Mouse (Mus musculus) heart, embryonic 14.5 days (tissue): ENCODE results near the gene Kantr. TPM values are rescaled to one million over a fixed set of nuclear protein-coding genes. Genes with fewer than 3 reads are reported as not detected.

ENCODE experiments used
- ATAC-seq: fragments of 200-750 bp; cut with Nextera tagmentation; 2 replicates; pipeline ENCODE4 v1.8.0; 2017; ENCODE audit warnings: low read depth, moderate TSS enrichment; ENCODE audit not compliant: insufficient number of reproducible peaks, insufficient read depth, low FRiP score
- H3K27ac ChIP-seq, 2 experiments: fragments of 200-500 bp in 1 of 2; fragments of 300-500 bp in 1 of 2; sonication (generic) in 1 of 2; replicated peaks in 1 of 2; 2 replicates each; pipeline ENCODE4 v1.5.1; 2012 to 2014; ENCODE audit warnings: low read depth in 2 of 2, low read length in 2 of 2, control low read depth in 1 of 2, mild to moderate bottlenecking in 1 of 2, mixed read lengths in 1 of 2; ENCODE audit not compliant: control insufficient read depth in 1 of 2, insufficient read depth in 1 of 2
- H3K27me3 ChIP-seq: fragments of 300-500 bp; sonication (generic); 2 replicates; pipeline ENCODE4 v1.6.1; 2014; ENCODE audit warnings: mild to moderate bottlenecking, low read length, control low read depth; ENCODE audit not compliant: control insufficient read depth, insufficient read depth
- H3K36me3 ChIP-seq: fragments of 300-500 bp; sonication (generic); 2 replicates; pipeline ENCODE4 v1.6.1; 2014; ENCODE audit warnings: mild to moderate bottlenecking, control low read depth, low read length, mixed read lengths; ENCODE audit not compliant: control insufficient read depth, insufficient read depth
- H3K4me1 ChIP-seq, 2 experiments: fragments of 200-500 bp in 1 of 2; fragments of 300-500 bp in 1 of 2; sonication (generic) in 1 of 2; 2 replicates each; pipeline ENCODE4 v1.6.1; 2012 to 2014; ENCODE audit warnings: low read length in 2 of 2, control low read depth in 1 of 2, mixed read lengths in 1 of 2; ENCODE audit not compliant: control insufficient read depth in 2 of 2, insufficient read depth in 2 of 2
- H3K4me2 ChIP-seq: fragments of 300-500 bp; sonication (generic); 2 replicates; pipeline ENCODE4 v1.6.1; 2014; ENCODE audit warnings: mild to moderate bottlenecking, low read length
- H3K4me3 ChIP-seq, 2 experiments: fragments of 200-500 bp in 1 of 2; fragments of 300-500 bp in 1 of 2; sonication (generic) in 1 of 2; 2 replicates each; pipeline ENCODE4 v1.5.1; 2012 to 2014; ENCODE audit warnings: low read length in 2 of 2, mild to moderate bottlenecking in 2 of 2, control low read depth in 1 of 2, low read depth in 1 of 2, moderate library complexity in 1 of 2; ENCODE audit not compliant: control insufficient read depth in 1 of 2, insufficient read depth in 1 of 2
- H3K9ac ChIP-seq: fragments of 300-500 bp; sonication (generic); 2 replicates; pipeline ENCODE4 v1.6.1; 2014; ENCODE audit warnings: mild to moderate bottlenecking, low read length
- H3K9me3 ChIP-seq: fragments of 300-500 bp; sonication (generic); 2 replicates; pipeline ENCODE4 v1.6.1; 2016; ENCODE audit warnings: low read length, control low read depth; ENCODE audit not compliant: control insufficient read depth
- whole genome bisulfite sequencing: fragments of 180-500 bp; shearing (Covaris S2); extraction: QIAGEN DNeasy Blood & Tissue Kit; methylation state at CpG from one replicate; pipeline ENCODE4 v1.1.7; 2014; 5-methylcytosine and 5-hydroxymethylcytosine counted together
- polyA plus RNA-seq: library from polyadenylated mRNA; unstranded; fragments of >200 nt; fragmentation: Nextera tagmentation; extraction: Ambion mirVana; gene quantifications from 2 replicates; pipeline ENCODE4 v1.2.1, GENCODE M21; 2014

The Kantr gene
- polyA plus RNA-seq, 1 experiment from 2014 or later, result 10.6 TPM

- Histone ChIP-seq H3K27ac (no peak overlapping the region), H3K9me3 (no peaks in the 10 kb centered on the region), H3K4me2 (no peak overlapping the region), H3K9ac (no peak overlapping the region), H3K36me3 (peaks cover 17% of the 10 kb centered on the region), H3K4me3 (no peak overlapping the region), H3K4me1 (no peaks in the 10 kb centered on the region), H3K27me3 (no peaks in the 10 kb centered on the region)
- no peak for ATAC-seq
- WGBS, result 84% methylated on average over 6 of the region's 6 CpGs
Measured at GRCm38 (mm10) chrX:152279384-152279783, 47.9 kb downstream of the Kantr start.

GRCm38 (mm10) chrX:152271189-152271588 is 56.1 kb downstream of the Kantr start:
- no peak overlapping the region for H3K9ac ChIP-seq
- no peaks in the 10 kb centered on the region for H3K27me3 ChIP-seq
- 95% methylated on average over 11 of the region's 11 CpGs for WGBS
- no peaks in the 10 kb centered on the region for H3K9me3 ChIP-seq
- H3K36me3 ChIP-seq, result peaks cover 98% of the 10 kb centered on the region
- no peaks in the 10 kb centered on the region for H3K4me1 ChIP-seq
- no peak overlapping the region for H3K4me3 ChIP-seq
- H3K4me2 ChIP-seq, result no peak overlapping the region
- H3K27ac ChIP-seq, result no peak overlapping the region
- ATAC-seq, result no peak

Other genes starting within 250 kb of the Kantr start
- 45.0 and 45.9 TPM in 2 replicates for gene Iqsec2, start 183.2 kb downstream of the Kantr start, polyA plus RNA-seq
- 19.9 and 31.7 TPM in 2 replicates for gene Kdm5c, start 94.5 kb downstream of the Kantr start, polyA plus RNA-seq
- gene Tspyl2, start 14.9 kb upstream of the Kantr start, polyA plus RNA-seq, result 11.5 and 13.6 TPM in 2 replicates
- 2.0 and 2.7 TPM in 2 replicates for gene Gpr173, start 41.2 kb upstream of the Kantr start, polyA plus RNA-seq
- gene Cldn34a, start 235.8 kb upstream of the Kantr start, polyA plus RNA-seq, result not detected in 2 replicates